Mouse (Mus musculus) midbrain, embryonic 10.5 days (tissue): ENCODE measurements at regions not wholly inside any gene's neighbourhood (a gene's known extent, or its start where the extent isn't known, plus 50 kb on each side); places are given as distances from the start of the nearest gene placed in this dataset.
A peak's percentile ranks its signal among the peaks of the same experiment; 100 is the strongest.

Source experiments
- DNase-seq: peaks from one replicate; pipeline ENCODE4 v3.0.0-alpha.2; 2017; ENCODE audit warnings: low spot score
- H3K27ac ChIP-seq: fragments of 300-500 bp; sonication (generic); replicated peaks from 2 replicates; pipeline ENCODE4 v1.5.1; 2016; ENCODE audit warnings: mild to moderate bottlenecking
- H3K27me3 ChIP-seq: fragments of 300-500 bp; sonication (generic); 2 replicates; pipeline ENCODE4 v1.6.1; 2016; ENCODE audit warnings: low read depth, mild to moderate bottlenecking; ENCODE audit not compliant: poor library complexity, severe bottlenecking
- H3K36me3 ChIP-seq: fragments of 300-500 bp; sonication (generic); 2 replicates; pipeline ENCODE4 v1.6.1; 2016; ENCODE audit warnings: mild to moderate bottlenecking, moderate library complexity
- H3K4me1 ChIP-seq: fragments of 300-500 bp; sonication (generic); 2 replicates; pipeline ENCODE4 v1.6.1; 2016
- H3K4me3 ChIP-seq: fragments of 300-500 bp; sonication (generic); 2 replicates; pipeline ENCODE4 v1.5.1; 2016; ENCODE audit warnings: mild to moderate bottlenecking, moderate library complexity
- H3K9me3 ChIP-seq: fragments of 300-500 bp; sonication (generic); replicated peaks from 2 replicates; pipeline ENCODE4 v1.6.1; 2016; ENCODE audit warnings: mild to moderate bottlenecking
- WGBS: fragments of 180-500 bp; shearing (Covaris S2); methylation state at CpG from one replicate; pipeline ENCODE4 v1.1.7; 2016; 5-methylcytosine and 5-hydroxymethylcytosine counted together

DNA sequence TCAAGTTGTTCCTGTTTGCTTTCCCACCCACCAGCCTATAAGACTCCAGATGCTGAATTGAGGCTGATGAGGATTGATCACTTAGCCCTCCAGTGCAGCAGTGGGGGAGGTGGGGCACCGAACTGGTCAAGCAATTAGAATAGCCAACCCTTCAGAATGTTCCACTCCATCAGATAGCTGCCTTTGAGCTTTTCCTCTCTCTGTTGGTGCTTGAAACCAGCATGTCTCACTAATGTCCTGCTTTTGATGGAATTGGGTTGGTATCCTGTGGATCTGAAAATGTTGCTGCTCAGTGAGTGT is 167.3 kb upstream of the Hey2 start:
- Histone ChIP-seq H3K4me3 (no peak overlapping the region), H3K27ac (no peak overlapping the region), H3K9me3 (no peaks in the 10 kb centered on the region), H3K4me1 (no peaks in the 10 kb centered on the region), H3K36me3 (no peaks in the 10 kb centered on the region), H3K27me3 (no peaks in the 10 kb centered on the region)
- 82% methylated on average over 1 of the region's 1 CpGs for WGBS
- DNase-seq, result no peak

DNA sequence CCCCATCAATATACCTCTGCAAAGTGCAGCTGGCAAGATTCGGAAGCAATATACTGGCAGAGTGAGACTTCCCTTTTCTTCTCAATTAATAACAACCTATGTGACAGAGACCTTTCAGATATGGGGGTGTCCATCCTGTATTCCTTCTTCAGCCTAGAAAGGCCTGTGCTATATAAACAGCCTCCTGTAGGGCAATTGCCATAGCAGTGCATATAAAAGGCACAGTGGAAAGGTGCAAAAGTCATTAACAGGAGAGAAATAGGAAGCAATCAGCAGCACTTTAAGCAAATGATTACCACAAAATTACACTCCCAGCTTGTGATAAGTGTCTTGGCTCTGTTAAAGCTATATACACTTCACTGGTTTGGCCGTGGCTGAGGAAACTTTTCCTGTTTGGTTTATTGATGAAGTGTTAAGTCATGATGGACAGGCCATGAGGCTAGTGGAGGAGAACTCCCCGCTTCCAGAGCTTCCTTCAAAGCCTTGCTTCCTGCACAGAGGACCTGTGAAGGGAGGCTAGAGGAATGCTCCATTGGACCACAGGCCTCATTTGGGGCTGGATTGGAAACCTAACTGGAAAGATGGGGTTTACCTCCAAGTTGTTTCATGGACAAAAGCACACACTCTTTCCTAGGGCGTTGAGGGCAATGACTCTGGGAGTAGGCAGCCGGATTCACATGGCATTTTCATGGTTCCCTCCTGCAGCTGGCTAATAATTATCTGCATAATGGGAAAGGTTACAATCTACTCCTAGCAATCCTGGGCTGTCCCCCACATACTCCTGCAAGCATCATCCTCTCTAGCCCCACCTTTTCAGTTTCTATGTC is 166.7 kb upstream of the Hey2 start:
- H3K27ac ChIP-seq, result no peak overlapping the region
- no peak for DNase-seq
- WGBS, result 84% methylated on average over 5 of the region's 5 CpGs

DNA sequence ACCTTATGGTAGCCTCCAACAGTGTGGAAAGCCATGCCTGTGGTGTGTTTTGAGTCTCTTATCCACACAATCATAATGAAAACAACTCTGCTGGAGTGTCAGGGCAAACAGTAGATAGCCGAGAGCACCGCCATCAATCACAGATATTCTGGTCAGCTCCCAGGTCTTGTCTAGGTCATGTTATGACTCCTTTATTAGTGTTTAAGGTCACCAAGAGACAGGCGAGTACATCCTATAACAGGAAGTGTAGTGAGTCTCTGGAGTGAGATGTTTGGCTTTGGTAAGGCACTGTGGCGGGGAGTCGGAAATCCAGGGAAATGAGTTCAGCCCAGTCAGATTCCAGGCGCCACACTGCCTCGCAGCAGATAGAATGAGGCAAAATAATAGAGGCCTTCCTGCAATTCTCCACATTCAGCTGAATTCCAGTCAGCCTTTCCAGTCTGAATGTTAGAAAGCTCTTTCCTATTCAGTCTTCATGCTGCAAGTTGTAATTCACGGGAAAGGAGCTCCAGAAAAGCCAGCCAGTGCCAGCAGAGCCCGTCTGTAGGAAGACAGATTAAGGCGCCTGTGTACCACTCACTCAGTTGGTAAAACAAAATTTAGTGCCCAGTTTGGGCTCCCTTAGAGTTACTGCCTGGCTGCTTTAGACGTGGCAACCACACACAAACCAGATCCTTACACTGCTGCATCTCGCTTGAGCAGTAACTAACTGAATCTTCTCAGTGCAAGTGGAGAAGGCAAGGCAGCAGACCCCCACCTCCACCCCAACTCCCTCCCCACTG is 155.8 kb upstream of the Hey2 start:
- 73% methylated on average over 12 of the region's 12 CpGs for WGBS
- H3K27ac ChIP-seq, result no peak overlapping the region
- no peaks in the 10 kb centered on the region for H3K36me3 ChIP-seq
- H3K27me3 ChIP-seq, result no peaks in the 10 kb centered on the region
- H3K4me1 ChIP-seq, result no peaks in the 10 kb centered on the region
- peak; percentile 15 for DNase-seq
- H3K4me3 ChIP-seq, result no peak overlapping the region
- no peaks in the 10 kb centered on the region for H3K9me3 ChIP-seq

More for the DNA sequence above, 166.7 kb upstream of the Hey2 start:
- Histone ChIP-seq H3K36me3 (no peaks in the 10 kb centered on the region), H3K4me1 (no peaks in the 10 kb centered on the region), H3K4me3 (no peak overlapping the region), H3K9me3 (no peaks in the 10 kb centered on the region), H3K27me3 (no peaks in the 10 kb centered on the region)

DNA sequence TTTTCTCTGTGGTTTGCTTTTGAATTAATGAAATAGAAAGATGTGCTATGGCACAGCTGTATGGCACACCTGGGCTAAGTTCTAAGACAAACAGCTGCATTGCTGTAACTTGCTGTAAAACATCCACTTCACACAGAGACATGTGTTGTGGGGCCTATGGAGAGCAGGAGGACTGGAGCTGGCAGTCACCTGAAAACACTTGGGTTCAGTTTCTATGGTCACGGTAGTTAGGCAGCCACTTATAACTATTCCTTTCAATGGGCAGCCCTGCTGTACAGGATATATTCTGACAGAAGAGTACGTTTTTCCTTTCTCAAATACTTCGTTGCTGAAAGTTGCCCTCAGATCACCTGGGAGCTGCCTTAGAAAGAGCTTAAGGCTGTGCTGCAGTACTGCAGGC is 149.6 kb upstream of the Hey2 start:
- no peak for DNase-seq
- Histone ChIP-seq H3K27me3 (no peaks in the 10 kb centered on the region), H3K27ac (no peak overlapping the region), H3K4me3 (no peak overlapping the region), H3K9me3 (no peaks in the 10 kb centered on the region), H3K36me3 (no peaks in the 10 kb centered on the region), H3K4me1 (no peaks in the 10 kb centered on the region)
- 87% methylated on average over 3 of the region's 3 CpGs for WGBS

DNA sequence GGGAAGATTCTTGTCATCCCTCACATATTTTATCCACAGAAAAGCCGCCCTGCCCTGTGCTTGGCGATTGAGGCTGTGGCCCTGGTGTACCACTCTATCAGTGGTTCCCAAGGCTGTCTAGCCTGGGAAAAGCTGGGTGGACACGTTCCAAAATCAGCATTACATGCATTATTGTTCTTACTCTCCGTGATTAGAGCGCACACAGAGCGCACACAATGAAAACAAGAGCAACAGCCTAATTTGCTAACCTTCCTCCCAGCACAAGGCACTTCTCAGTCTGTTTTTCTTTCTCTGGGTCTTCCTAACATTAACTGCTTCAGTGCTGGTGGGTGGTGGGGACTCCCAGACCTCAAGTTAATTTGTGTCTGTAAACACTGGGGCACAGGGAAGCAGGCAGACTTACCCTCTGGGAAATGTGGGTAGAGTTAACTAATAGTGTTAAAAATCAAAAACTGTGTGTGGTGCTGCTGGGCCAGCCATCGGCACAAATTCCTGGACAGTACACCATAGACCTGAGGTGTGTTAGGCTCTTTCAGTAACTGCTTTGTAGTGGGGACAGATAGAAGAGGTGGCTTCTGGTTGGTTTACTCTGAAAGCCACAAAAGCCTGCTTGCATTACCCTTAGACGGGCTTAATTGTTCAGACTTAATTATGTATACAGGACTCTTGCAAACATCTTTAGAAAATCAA is 137.8 kb upstream of the Hey2 start:
- peaks cover 3% of the 10 kb centered on the region; the same call in 1 of the 2 replicates for H3K27me3 ChIP-seq
- DNase-seq, result peak; percentile 38
- peaks cover 14% of the 10 kb centered on the region for H3K4me1 ChIP-seq
- H3K27ac ChIP-seq, result peak overlapping the region; percentile 65
- WGBS, result 5% methylated on average over 8 of the region's 8 CpGs
- peak overlapping the region; percentile 32; the same call in 1 of the 2 replicates for H3K4me3 ChIP-seq
- no peaks in the 10 kb centered on the region for H3K36me3 ChIP-seq
- no peaks in the 10 kb centered on the region for H3K9me3 ChIP-seq

- Histone ChIP-seq H3K36me3 (no peaks in the 10 kb centered on the region), H3K9me3 (no peaks in the 10 kb centered on the region), H3K27me3 (peaks cover 3% of the 10 kb centered on the region; the same call in 1 of the 2 replicates), H3K4me1 (peaks cover 14% of the 10 kb centered on the region), H3K27ac (peak overlapping the region; percentile 65), H3K4me3 (0 out of 2 replicates have a peak overlapping the region, but pooled peaks have one; percentile 32)
- WGBS, result 19% methylated on average over 3 of the region's 3 CpGs
- DNase-seq, result peak; percentile 13
Measured at GRCm38 (mm10) chr10:30979766-30980165, 137.2 kb upstream of the Hey2 start.

- Histone ChIP-seq H3K4me3 (no peak overlapping the region), H3K4me1 (no peaks in the 10 kb centered on the region), H3K9me3 (no peaks in the 10 kb centered on the region), H3K27me3 (no peaks in the 10 kb centered on the region), H3K36me3 (no peaks in the 10 kb centered on the region), H3K27ac (no peak overlapping the region)
- no peak for DNase-seq
- WGBS, result 92% methylated on average over 1 of the region's 1 CpGs
Measured at GRCm38 (mm10) chr10:30966176-30966575, 123.6 kb upstream of the Hey2 start.

GRCm38 (mm10) chr10:30953825-30954224 is 111.2 kb upstream of the Hey2 start:
- Histone ChIP-seq H3K36me3 (no peaks in the 10 kb centered on the region), H3K27me3 (no peaks in the 10 kb centered on the region), H3K4me1 (no peaks in the 10 kb centered on the region), H3K9me3 (no peaks in the 10 kb centered on the region), H3K27ac (no peak overlapping the region), H3K4me3 (no peak overlapping the region)
- no peak for DNase-seq
- WGBS, result 92% methylated on average over 3 of the region's 3 CpGs

GRCm38 (mm10) chr10:30952410-30952809 is 109.8 kb upstream of the Hey2 start:
- DNase-seq, result peak; percentile 16
- no peak overlapping the region for H3K4me3 ChIP-seq
- no peaks in the 10 kb centered on the region for H3K9me3 ChIP-seq
- no peak overlapping the region for H3K27ac ChIP-seq
- H3K27me3 ChIP-seq, result no peaks in the 10 kb centered on the region
- no peaks in the 10 kb centered on the region for H3K36me3 ChIP-seq
- no peaks in the 10 kb centered on the region for H3K4me1 ChIP-seq
- 47% methylated on average over 2 of the region's 2 CpGs for WGBS

DNA sequence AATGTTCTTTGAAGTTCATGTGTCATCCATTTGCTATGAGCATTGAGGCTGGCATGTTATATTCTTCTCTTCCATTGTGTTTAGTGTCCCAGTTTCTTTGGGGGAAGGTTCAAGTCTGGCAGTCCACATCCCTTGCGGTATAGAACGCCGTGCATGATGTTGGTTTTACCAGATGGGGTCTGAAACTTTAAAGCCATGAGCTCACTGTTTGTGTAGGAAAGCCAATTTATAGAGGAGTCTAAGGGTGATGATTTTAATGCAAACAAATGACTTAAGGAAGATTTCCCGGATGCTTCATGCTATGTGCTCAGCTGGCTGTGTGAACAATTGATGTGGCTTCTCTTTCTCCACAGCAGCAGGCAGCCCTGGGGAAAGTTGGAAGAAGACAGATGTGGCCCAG is 104.0 kb upstream of the Hey2 start:
- Histone ChIP-seq H3K27ac (no peak overlapping the region), H3K9me3 (no peaks in the 10 kb centered on the region), H3K27me3 (no peaks in the 10 kb centered on the region), H3K4me1 (no peaks in the 10 kb centered on the region), H3K4me3 (no peak overlapping the region), H3K36me3 (no peaks in the 10 kb centered on the region)
- DNase-seq, result no peak
- 84% methylated on average over 4 of the region's 4 CpGs for WGBS

DNA sequence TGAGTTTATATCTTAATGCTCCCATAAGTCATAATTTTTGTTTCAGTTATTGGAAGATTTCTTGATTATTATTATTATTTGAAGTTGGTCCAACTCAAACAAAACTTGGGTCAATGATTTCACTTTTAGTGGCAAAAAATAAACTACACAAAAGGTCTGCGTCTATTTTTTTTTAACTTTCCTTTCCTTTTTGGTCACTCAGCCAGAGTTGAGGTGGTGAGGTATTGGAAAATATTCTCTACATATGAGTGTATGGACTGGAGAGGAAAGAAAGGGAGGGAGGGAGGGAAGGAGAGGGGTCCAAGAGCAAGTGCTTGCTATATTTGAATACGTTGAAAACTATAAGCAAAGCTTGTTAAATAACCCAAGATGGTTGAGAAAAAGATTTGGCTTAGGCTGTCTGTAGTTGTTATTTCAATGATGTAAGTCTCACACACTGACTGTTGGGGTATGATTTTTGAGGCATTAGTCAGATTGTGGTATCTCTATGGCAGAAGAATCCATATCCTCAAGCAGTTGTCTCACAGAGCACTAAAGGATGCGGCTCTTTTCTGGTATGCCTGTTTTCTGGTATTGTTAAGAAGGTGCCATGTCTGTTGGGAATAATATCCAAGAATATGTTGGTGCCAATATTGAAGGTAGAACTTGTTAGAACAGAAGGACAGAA is 75.9 kb upstream of the Hey2 start:
- no peaks in the 10 kb centered on the region for H3K27me3 ChIP-seq
- no peak overlapping the region for H3K27ac ChIP-seq
- no peaks in the 10 kb centered on the region for H3K36me3 ChIP-seq
- no peak for DNase-seq
- no peaks in the 10 kb centered on the region for H3K4me1 ChIP-seq
- WGBS, result 82% methylated on average over 3 of the region's 3 CpGs
- no peak overlapping the region for H3K4me3 ChIP-seq
- 0 out of 2 replicates have a peak, but pooled peaks cover 2% of the 10 kb centered on the region for H3K9me3 ChIP-seq

GRCm38 (mm10) chr10:30893771-30894170 is 51.2 kb upstream of the Hey2 start:
- 55% methylated on average over 3 of the region's 3 CpGs for WGBS
- DNase-seq, result no peak
- Histone ChIP-seq H3K27me3 (no peaks in the 10 kb centered on the region), H3K9me3 (no peaks in the 10 kb centered on the region), H3K36me3 (no peaks in the 10 kb centered on the region), H3K27ac (no peak overlapping the region), H3K4me3 (no peak overlapping the region), H3K4me1 (no peaks in the 10 kb centered on the region)
